Comparison of ENCODE assay signal across 23 mouse cellular contexts in genomic region chr1:122123954-122124353, GRCm38 (mm10).
DNase-seq lines count a peak whose midpoint lies in the region; ATAC-seq and TF ChIP-seq lines count a peak whose summit lies in the region.
"Had no signal": no experiment of that assay in that cellular context is flagged by ENCODE, and none has a peak within 500 bp of the region (broad histone marks: within the 10 kb centered on the region; RNA-seq: fewer than 3 reads in every experiment).

No protein-coding gene starts in this region.

- H3K9me3 ChIP-seq in hindbrain, embryonic 13.5 days: no peaks in the 10 kb centered on the region
- no peaks in the 10 kb centered on the region for H3K9me3 ChIP-seq in hindbrain, embryonic 12.5 days (replicated peaks)
- no peaks in the 10 kb centered on the region for H3K9me3 ChIP-seq in midbrain, embryonic 16.5 days (replicated peaks; ENCODE audit: control insufficient read depth, low read length, poor library complexity, severe bottlenecking)
- H3K9me3 ChIP-seq in midbrain, embryonic 11.5 days (ENCODE audit: control insufficient read depth, low read length): no peaks in the 10 kb centered on the region
- no peaks in the 10 kb centered on the region for H3K9me3 ChIP-seq in forebrain, postnatal 0 days (ENCODE audit: low read length)
- H3K9me3 ChIP-seq: embryonic facial prominence, embryonic 13.5 days; heart, embryonic 10.5 days had no signal

- ATAC-seq in hindbrain, embryonic 13.5 days (ENCODE audit: low FRiP score): no peak
- no peak for ATAC-seq in hindbrain, embryonic 12.5 days (ENCODE audit: low FRiP score)
- peak; percentile 60 for ATAC-seq in midbrain, embryonic 16.5 days
- ATAC-seq in midbrain, embryonic 11.5 days (ENCODE audit: low FRiP score): no peak
- peak; percentile 63 for ATAC-seq in forebrain, postnatal 0 days
- ATAC-seq: activated CD4-positive, CD25-positive, alpha-beta regulatory T cell, adult 4 months; inflammation-experienced regulatory T-cells, adult 6 months had no signal

- H3K4me2 ChIP-seq in hindbrain, embryonic 13.5 days: no peak overlapping the region
- H3K4me2 ChIP-seq in hindbrain, embryonic 12.5 days (replicated peaks): no peak overlapping the region
- no peak overlapping the region for H3K4me2 ChIP-seq in midbrain, embryonic 16.5 days (ENCODE audit: low read length)
- no peak overlapping the region for H3K4me2 ChIP-seq in midbrain, embryonic 11.5 days
- H3K4me2 ChIP-seq in forebrain, postnatal 0 days (ENCODE audit: low read depth): no peak overlapping the region
- H3K4me2 ChIP-seq: embryonic facial prominence, embryonic 13.5 days; liver, embryonic 11.5 days had no signal

- no peak overlapping the region for H3K4me3 ChIP-seq in hindbrain, embryonic 13.5 days
- H3K4me3 ChIP-seq in hindbrain, embryonic 12.5 days: no peak overlapping the region
- no peak overlapping the region for H3K4me3 ChIP-seq in midbrain, embryonic 16.5 days (ENCODE audit: low read depth, low read length)
- H3K4me3 ChIP-seq in midbrain, embryonic 11.5 days (ENCODE audit: low read depth, low read length): no peak overlapping the region
- H3K4me3 ChIP-seq in forebrain, postnatal 0 days (ENCODE audit: low read depth, low read length): no peak overlapping the region
- H3K4me3 ChIP-seq: embryonic facial prominence, embryonic 13.5 days; heart, embryonic 10.5 days had no signal

- 67% methylated on average over 4 of the region's 4 CpGs for WGBS in hindbrain, embryonic 13.5 days
- 65% methylated on average over 4 of the region's 4 CpGs for WGBS in hindbrain, embryonic 12.5 days
- 55% methylated on average over 4 of the region's 4 CpGs for WGBS in midbrain, embryonic 16.5 days
- 69% methylated on average over 4 of the region's 4 CpGs for WGBS in midbrain, embryonic 11.5 days
- 55% methylated on average over 4 of the region's 4 CpGs for WGBS in forebrain, postnatal 0 days

- H3K4me1 ChIP-seq in hindbrain, embryonic 13.5 days (replicated peaks): no peaks in the 10 kb centered on the region
- H3K4me1 ChIP-seq in hindbrain, embryonic 12.5 days: no peaks in the 10 kb centered on the region
- H3K4me1 ChIP-seq in midbrain, embryonic 16.5 days (ENCODE audit: control insufficient read depth, insufficient read depth, low read length): peaks cover 3% of the 10 kb centered on the region; the same call in 1 of the 2 replicates
- H3K4me1 ChIP-seq in midbrain, embryonic 11.5 days (ENCODE audit: control insufficient read depth, insufficient read depth, low read length): no peaks in the 10 kb centered on the region
- no peaks in the 10 kb centered on the region for H3K4me1 ChIP-seq in forebrain, postnatal 0 days (ENCODE audit: insufficient read depth)
- H3K4me1 ChIP-seq: heart, embryonic 10.5 days had no signal

- no peak for TF ChIP-seq CTCF in forebrain, postnatal 0 days (IDR thresholded peaks at IDR 0.05; ENCODE audit: low read depth)

- peak overlapping the region; percentile 35; the same call in 1 of the 2 replicates for H3K27ac ChIP-seq in hindbrain, embryonic 13.5 days
- H3K27ac ChIP-seq in hindbrain, embryonic 12.5 days: no peak overlapping the region
- H3K27ac ChIP-seq in midbrain, embryonic 16.5 days (ENCODE audit: low read length): peak overlapping the region; percentile 43
- H3K27ac ChIP-seq in midbrain, embryonic 11.5 days (ENCODE audit: low read depth, low read length): no peak overlapping the region
- H3K27ac ChIP-seq in forebrain, postnatal 0 days (ENCODE audit: low read depth, low read length): 0 out of 2 replicates have a peak overlapping the region, but pooled peaks have one; percentile 30
- H3K27ac ChIP-seq: embryonic facial prominence, embryonic 13.5 days; heart, embryonic 10.5 days; kidney, postnatal 0 days had no signal

- no peak overlapping the region for H3K9ac ChIP-seq in hindbrain, embryonic 13.5 days
- H3K9ac ChIP-seq in hindbrain, embryonic 12.5 days: no peak overlapping the region
- no peak overlapping the region for H3K9ac ChIP-seq in midbrain, embryonic 16.5 days (ENCODE audit: low read depth, low read length)
- no peak overlapping the region for H3K9ac ChIP-seq in midbrain, embryonic 11.5 days (ENCODE audit: low read length)
- no peak overlapping the region for H3K9ac ChIP-seq in forebrain, postnatal 0 days
- H3K9ac ChIP-seq: embryonic facial prominence, embryonic 13.5 days had no signal

- no peak for DNase-seq in midbrain, embryonic 11.5 days (ENCODE audit: low spot score, missing footprints)
- DNase-seq in forebrain, postnatal 0 days: peak; percentile 10
- peak; percentile 13 for DNase-seq in telencephalon, adult 2 months (ENCODE audit: low read depth, low spot score)
- DNase-seq in c-Kit-positive CD71-positive TER-119-positive erythroid progenitor cells, embryonic 14.5 days (ENCODE audit: low spot score): no peak
- DNase-seq: adrenal gland, adult 8-10 months; cerebellum, adult 11 months; heart, postnatal 4 days; kidney, adult 2 months; layer of hippocampus, adult 9-11 months; lung, adult 2 months; lung, postnatal 14 days; retina, postnatal 1 day; right cerebral cortex, postnatal 25 days; spleen, adult 18-20 months had no signal

- no peaks in the 10 kb centered on the region for H3K27me3 ChIP-seq in hindbrain, embryonic 13.5 days
- H3K27me3 ChIP-seq in hindbrain, embryonic 12.5 days: no peaks in the 10 kb centered on the region
- H3K27me3 ChIP-seq in midbrain, embryonic 16.5 days (ENCODE audit: control insufficient read depth, insufficient read depth, low read depth, low read length): no peaks in the 10 kb centered on the region
- H3K27me3 ChIP-seq in midbrain, embryonic 11.5 days (ENCODE audit: control insufficient read depth, insufficient read depth, low read length): no peaks in the 10 kb centered on the region
- no peaks in the 10 kb centered on the region for H3K27me3 ChIP-seq in forebrain, postnatal 0 days (ENCODE audit: insufficient read depth, low read length)
- H3K27me3 ChIP-seq: embryonic facial prominence, embryonic 13.5 days had no signal

- no peaks in the 10 kb centered on the region for H3K36me3 ChIP-seq in hindbrain, embryonic 13.5 days
- H3K36me3 ChIP-seq in hindbrain, embryonic 12.5 days: no peaks in the 10 kb centered on the region
- no peaks in the 10 kb centered on the region for H3K36me3 ChIP-seq in midbrain, embryonic 16.5 days (ENCODE audit: control insufficient read depth, insufficient read depth, low read length)
- H3K36me3 ChIP-seq in midbrain, embryonic 11.5 days (ENCODE audit: control insufficient read depth, insufficient read depth, low read length): no peaks in the 10 kb centered on the region
- H3K36me3 ChIP-seq in forebrain, postnatal 0 days (ENCODE audit: insufficient read depth): no peaks in the 10 kb centered on the region
- H3K36me3 ChIP-seq: embryonic facial prominence, embryonic 13.5 days; heart, embryonic 10.5 days had no signal

Comparison
In these comparisons a context has a peak if more than half of its experiments do, and no peak if none do; other contexts are left out.
1. ATAC-seq: peak in midbrain, embryonic 16.5 days (single experiment) and forebrain, postnatal 0 days (single experiment); none in hindbrain, embryonic 13.5 days (single experiment), hindbrain, embryonic 12.5 days (single experiment) and midbrain, embryonic 11.5 days (single experiment).
2. H3K27ac ChIP-seq: peak in hindbrain, embryonic 13.5 days (single experiment), midbrain, embryonic 16.5 days (single experiment) and forebrain, postnatal 0 days (single experiment); none in hindbrain, embryonic 12.5 days (single experiment) and midbrain, embryonic 11.5 days (single experiment).
3. DNase-seq: peak in forebrain, postnatal 0 days (single experiment) and telencephalon, adult 2 months (single experiment); none in midbrain, embryonic 11.5 days (single experiment) and c-Kit-positive CD71-positive TER-119-positive erythroid progenitor cells, embryonic 14.5 days (single experiment).